Mouse (Mus musculus) retina, embryonic 14.5 days (tissue): ENCODE data around the gene Srcin1.

Source experiments
- DNase-seq: peaks from one replicate; pipeline ENCODE4 v3.0.0-alpha.2; 2015; ENCODE audit warnings: low spot score

Gene Srcin1

DNA sequence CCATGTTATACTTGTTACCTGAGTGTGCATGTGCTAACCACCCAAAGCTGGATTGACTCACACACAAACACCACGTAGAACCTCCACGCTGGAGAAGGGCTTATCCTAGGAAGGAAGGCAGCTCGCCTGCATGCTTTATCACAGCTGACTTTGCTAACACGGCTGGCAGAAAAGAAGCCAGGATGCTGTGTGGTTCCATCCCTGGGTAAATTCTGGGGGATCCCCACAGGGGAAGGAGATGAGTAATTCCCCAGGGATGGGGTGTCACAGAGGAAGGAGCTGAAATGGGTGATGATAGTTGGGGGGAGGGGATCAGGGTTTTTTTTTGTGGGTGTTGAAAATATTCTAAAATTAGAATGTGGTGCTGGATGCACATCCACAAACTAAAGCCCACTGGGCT is 70.2 kb downstream of the Srcin1 start:
- DNase-seq = no peak

GRCm38 (mm10) chr11:97502846-97503245 is 73.1 kb downstream of the Srcin1 start:
- DNase-seq = no peak

DNA sequence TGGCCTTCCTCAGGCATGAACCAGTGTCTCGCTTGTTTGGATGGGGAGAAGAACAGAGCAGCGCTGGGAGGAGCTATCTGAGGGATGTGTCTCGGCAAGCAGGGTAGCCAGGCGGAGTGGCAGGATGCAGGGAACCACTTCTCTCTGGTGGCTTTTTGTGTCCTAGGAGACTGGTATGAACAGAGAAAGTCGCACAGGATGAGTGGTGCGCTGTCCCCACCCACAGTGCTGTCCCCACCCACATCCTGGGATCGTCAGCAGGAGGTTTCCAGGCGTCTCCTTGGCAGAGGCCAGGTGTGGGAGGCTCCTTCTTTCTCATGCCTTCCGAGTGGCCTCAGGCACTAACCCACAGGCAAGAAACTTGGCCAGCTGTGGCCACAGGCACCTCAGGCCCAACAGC is 73.6 kb downstream of the Srcin1 start:
- DNase-seq = no peak

- peak; percentile 53 for DNase-seq
These were observed 75.1 kb downstream of the Srcin1 start for GRCm38 (mm10) chr11:97500720-97501448.

- DNase-seq = no peak
These were observed 75.9 kb downstream of the Srcin1 start, which contains the start of gene 4933428G20Rik for GRCm38 (mm10) chr11:97499865-97500719. Gene 4933428G20Rik (minus strand): TSS chr11:97500340.

GRCm38 (mm10) chr11:97497543-97497942 is 78.4 kb downstream of the Srcin1 start:
- DNase-seq = no peak

DNA sequence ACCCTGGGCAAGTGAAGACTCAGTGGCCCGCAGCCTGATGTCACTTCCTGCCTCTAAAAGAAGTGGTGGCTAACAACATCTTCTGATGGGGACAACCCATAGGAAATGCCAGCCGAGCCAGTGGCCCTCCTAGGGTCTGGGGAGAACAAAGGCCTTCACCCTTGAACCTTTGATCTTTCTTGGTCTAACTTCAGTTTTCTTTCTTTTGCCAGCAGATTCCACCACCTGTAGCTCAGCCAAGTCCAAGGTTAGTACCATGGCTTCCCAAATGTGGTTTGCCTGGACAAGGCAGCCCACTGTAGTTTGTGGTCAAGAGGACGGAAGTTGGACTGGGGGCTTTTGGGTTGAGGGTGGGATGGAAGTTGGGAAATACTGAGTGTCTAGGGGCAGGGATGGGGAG is 83.2 kb downstream of the Srcin1 start:
- DNase-seq = no peak

DNA sequence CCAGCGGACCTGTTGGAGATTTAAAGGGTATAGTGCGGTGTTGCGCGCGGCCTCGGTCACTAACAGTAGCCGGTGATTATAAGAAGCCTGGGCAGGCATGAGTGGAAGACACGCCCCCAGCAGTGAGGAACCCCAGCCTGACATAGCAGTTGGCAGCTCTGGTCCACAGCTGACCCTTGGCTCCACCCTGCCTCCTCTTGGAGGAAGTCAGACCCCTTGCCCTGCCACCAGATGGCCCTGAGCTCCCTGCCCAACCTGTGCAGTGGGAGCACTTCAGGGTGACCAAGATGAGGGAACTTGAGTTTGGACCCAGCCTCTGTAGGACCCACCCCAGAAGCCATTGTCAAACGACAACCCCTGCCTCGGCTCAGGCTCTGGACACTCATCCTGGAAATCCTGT is 84.3 kb downstream of the Srcin1 start:
- DNase-seq = no peak

- DNase-seq = peak; percentile 95
These were observed 86.2 kb downstream of the Srcin1 start for GRCm38 (mm10) chr11:97489589-97490324.

DNA sequence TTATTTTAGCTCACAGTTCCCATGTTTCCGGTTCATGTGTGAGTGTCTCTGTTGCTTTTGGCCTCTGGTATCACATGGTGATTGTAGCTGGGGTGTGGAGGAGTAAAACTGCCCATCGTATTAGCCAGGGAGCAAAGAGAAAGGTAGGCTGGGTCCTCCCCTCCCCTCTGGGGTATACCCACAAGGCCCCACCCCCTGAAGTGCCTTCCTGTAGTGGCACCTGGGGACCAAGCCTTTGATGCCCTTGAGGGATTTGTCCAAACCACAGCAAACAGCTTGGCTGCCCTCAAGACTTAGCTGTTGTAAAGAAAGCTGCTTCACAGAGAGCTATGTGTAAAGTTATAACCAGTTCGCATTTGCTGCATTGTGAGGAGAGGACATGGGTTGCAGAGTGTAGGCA is 88.3 kb downstream of the Srcin1 start:
- DNase-seq = no peak

DNA sequence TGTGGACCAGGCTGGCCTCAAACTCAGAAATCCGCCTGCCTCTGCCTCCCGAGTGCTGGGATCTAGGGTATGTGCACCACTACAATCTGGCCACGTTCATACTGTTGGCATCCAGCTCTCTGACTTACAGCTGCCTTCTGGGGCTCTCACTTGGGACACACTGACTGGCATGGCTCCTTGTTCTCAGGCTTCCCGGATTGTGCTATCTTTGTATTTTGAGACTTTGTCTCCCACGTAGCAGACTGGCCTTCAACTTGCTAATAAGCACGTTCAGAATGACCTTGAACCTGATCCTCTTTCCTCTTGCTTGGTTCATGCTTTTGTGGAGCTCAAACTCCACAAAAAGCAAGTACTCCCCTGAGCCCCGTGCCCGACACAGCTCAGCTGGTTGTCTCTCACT is 90.3 kb downstream of the Srcin1 start:
- no peak for DNase-seq

DNA sequence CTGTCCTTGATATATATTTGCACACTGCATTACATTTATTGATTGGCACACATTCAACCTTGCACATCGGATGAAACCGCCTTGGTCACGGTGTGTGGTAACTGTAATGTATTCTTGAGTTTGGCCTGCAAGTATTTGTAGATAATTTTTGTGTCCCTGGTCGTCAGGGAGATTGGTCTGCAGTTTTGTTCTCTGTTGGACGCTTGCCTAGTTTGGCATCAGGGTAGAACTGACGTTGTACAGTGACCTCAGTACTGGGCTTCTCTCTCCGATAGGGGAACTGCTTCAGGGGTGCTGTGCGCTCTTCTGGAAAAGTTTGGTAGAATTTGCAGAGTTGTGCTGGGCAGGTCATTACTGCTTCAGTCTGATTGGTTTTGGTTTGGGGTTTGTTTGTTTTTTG is 96.2 kb downstream of the Srcin1 start:
- DNase-seq = no peak

DNA sequence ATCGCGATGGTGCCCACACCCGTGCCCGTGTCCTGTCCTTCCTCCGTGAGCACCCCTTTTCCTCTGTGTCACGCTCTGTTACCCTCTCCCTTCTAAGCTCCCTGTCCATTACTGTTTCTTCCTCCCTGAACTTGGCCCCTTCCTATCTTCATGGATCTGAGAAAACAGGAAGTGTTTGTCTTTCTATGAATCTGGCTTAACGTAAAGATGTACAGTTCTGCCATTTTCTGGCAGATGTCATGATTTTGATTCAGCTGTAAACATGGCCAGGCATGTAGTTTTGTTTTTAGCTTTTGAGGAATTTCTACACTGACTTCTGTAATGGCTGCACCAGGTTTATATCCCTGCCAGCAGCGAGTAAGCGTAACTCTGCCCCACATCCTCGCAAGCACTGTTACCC is 96.9 kb downstream of the Srcin1 start:
- DNase-seq = no peak

DNA sequence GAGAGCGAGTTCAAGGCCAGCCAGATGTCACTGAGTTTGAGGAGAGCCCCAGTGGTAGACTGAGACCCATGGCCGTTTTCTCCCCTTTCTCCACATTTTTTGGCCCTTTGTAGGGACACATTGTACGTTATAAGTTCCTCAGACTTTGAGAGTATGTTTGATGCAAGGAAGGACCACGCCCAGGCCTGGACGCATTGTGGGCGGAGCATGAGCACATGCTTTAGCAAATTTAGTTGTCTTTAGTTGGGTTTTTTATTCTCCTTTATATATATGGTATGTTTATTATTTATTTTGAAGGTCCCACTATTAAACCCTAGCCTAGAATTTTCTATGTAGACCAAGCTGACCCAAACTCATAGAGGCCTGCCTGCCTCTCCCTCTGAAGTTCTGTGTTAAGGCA is 97.6 kb downstream of the Srcin1 start:
- DNase-seq = no peak

DNA sequence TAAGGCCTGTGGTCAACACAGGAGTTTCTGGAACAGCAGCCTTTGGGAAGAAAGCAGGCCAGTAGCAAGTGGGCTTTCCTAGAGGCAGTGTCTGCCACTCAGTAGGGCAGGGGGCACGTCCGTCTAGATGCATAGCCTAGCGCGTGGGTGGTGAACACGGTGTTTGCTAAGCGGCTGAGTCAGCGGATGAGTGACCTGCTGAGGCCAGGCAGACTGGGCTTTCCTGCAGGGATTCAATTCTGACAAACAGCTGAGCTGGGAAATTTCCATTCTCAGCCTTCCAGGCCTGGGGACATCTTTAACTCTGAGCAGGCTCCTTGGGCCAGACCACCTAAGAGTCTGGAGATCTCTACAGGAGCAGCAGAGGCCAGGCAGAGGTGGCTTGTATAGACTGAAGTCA is 98.6 kb downstream of the Srcin1 start:
- no peak for DNase-seq

- DNase-seq = peak; percentile 95
These were observed 99.5 kb downstream of the Srcin1 start for GRCm38 (mm10) chr11:97476334-97477095.

DNA sequence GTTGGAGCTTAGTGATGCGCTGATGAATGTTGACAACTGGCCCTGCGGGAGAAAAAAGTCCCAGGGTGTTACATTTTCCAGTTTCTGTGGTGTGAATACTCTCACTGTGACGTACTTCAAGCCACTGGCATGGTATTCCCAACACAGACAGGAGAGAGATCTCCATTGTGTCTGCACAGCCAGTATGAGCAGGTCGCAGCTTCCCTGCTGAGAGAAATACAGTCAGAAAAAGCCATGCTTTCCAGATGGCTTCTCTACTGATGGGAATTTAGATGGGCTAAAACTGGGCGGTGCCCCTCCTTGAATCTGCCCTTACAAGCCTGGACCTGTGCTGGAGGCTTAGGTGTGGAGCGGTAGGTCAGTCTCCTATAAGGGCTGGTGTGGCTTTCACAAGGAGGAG is 104.7 kb downstream of the Srcin1 start:
- DNase-seq = no peak

DNA sequence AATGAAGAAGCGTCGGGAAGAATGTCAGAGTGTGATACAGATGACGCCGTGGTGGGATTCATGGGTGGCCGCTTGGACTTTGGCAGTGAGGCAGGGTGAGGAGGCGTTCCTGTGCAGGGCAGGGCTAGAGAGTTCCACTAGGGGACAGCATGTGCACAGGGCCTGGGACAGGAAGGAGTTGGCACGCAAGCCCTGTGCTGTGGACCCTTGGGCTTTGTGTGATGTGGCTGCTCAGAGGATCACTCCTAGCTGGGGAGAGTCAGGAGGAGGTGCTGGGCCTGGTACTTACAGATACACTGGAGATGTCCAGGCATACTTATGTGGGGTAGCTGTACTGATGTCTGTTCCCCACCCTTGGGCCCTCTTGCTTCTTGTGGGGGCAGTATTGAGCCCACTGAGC is 106.2 kb downstream of the Srcin1 start:
- DNase-seq = no peak

- peak; percentile 95 for DNase-seq
These were observed 107.2 kb downstream of the Srcin1 start for GRCm38 (mm10) chr11:97468639-97469287.

DNA sequence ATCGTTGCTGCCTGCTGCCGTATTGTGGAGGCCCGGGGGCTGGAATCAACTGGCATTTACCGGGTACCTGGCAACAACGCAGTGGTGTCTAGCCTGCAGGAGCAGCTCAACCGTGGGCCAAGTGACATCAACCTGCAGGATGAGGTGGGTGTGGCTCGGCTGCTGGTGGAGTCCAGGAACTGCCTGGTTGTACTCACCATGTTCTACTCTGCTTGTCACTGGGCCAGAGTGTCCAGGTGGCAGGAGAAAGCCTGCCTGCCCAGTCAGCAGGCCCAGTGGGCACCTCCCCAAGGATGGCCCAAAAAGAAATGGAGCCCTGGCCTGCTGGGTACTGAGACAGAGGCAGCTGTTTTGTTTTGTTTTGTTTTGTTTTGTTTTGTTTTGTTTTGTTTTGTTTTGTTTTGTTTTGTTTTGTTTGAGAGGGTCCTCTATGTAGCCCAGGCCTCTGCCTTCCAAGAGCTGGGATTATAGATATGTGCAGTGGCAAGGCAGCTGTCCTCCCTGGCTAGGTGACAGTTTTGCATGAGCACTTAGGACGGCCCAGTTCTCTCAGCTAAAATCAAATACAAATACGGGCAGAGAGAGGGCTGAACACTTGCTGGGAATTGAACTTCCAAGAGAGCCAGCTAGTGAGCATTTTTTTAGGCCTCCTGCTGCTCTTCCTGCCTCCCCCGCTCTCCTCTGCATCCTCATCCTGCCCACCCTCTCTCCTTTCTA is 109.4 kb downstream of the Srcin1 start:
- DNase-seq = no peak

- no peak for DNase-seq
These were observed 110.0 kb downstream of the Srcin1 start for GRCm38 (mm10) chr11:97465957-97466356.
